Mouse (Mus musculus): ENCODE results near the gene Tsnax. TPM values are rescaled to one million over a fixed set of nuclear protein-coding genes. Genes with fewer than 3 reads are reported as not detected.
A peak's percentile ranks its signal among the peaks of the same experiment; 100 is the strongest.

The Tsnax gene
- polyA plus RNA-seq, 1 experiment = 15.0 TPM

DNA sequence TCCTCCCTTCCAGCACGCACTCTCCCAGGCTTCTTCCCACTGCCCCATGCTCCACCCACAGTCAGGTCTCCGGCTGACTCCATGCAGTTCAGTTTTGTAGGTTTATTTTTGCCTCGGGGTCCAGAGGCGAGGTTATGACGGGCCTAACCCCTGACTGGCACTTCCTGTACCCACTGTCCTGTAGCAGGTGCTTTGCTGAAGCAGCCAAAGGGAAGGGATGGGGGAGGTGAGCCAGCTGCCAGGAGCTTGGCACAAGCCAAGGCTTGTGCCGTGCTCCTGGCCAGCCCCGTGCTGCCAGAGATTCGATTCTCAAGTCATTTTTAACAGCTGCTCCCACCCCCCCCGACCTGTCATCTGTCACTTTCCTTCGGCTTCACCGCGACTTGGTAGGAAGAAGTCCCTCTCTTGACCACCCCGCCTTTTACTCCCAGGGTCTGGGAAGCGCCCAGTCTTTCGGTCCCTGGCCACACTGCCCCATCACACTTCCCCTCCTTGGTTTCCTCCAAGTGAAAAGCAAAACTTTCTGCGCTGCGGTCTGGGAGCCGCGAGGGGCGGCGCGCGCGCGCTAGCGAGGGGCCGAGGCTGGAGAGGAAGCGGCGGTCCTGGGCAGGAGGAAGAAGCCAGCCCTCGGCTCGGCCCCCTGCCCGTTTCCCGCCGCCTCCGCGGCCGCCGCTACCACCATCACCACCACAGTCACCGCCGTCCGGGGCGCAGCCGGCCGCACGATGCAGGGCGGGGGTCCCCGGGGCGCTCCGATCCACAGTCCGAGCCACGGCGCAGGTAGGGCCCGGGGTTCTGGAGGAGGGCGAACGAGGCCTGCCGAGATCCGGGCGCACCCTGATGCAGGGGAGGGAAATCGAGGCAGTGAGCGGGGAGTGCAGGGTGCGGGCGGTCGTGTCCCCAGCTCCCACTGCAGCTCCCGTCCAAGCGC lies 41.0 kb downstream of the Tsnax start, which contains the start of gene Disc1:
Disc1 (plus strand) TSS at position 691 of the 931 bp plus-strand sequence.
- TF ChIP-seq FLI1 (IDR thresholded peaks at IDR 0.05; ENCODE audit: low read length) = no peak
- TF ChIP-seq GATA1 (IDR thresholded peaks at IDR 0.05; ENCODE audit: borderline replicate concordance, low read length) = no peak
- Histone ChIP-seq H3K36me3 (replicated peaks; ENCODE audit: low read length) (no peaks in the 10 kb centered on the region), H3K4me3 (replicated peaks) (peak within 1 kb of the TSS; percentile 91), H3K27me3 (replicated peaks) (peaks cover 69% of the 10 kb centered on the region), H3K4me1 (peaks cover 18% of the 10 kb centered on the region), H3K9me3 (peaks cover 10% of the 10 kb centered on the region)

DNA sequence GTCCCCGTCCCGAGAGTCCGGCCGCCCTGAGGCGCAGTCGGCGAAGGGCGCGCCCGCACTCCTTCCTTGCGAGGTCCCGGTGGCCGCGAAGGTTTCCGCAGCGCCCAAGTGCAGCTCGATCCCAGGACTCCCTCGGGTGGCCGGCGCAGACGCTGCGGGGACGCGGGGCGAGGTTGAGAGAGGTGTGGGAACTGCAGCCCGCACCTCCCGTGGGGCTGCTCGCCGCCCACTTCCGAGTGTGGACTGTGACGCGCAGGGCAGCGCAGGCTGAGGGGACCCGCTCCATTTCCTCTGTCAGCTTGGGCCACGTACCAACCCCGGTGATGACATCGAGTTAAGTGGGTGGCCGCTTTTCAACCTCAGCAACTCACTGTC lies 41.6 kb downstream of the Tsnax start:
- no peaks in the 10 kb centered on the region for H3K36me3 ChIP-seq (replicated peaks; ENCODE audit: low read length)
- TF ChIP-seq FLI1 (IDR thresholded peaks at IDR 0.05; ENCODE audit: low read length) = no peak
- TF ChIP-seq GATA1 (IDR thresholded peaks at IDR 0.05; ENCODE audit: borderline replicate concordance, low read length) = no peak
- H3K27me3 ChIP-seq (replicated peaks) = peaks cover 68% of the 10 kb centered on the region
- H3K4me1 ChIP-seq = peaks cover 22% of the 10 kb centered on the region
- peaks cover 10% of the 10 kb centered on the region for H3K9me3 ChIP-seq
- H3K4me3 ChIP-seq (replicated peaks) = peak overlapping the region; percentile 91

DNA sequence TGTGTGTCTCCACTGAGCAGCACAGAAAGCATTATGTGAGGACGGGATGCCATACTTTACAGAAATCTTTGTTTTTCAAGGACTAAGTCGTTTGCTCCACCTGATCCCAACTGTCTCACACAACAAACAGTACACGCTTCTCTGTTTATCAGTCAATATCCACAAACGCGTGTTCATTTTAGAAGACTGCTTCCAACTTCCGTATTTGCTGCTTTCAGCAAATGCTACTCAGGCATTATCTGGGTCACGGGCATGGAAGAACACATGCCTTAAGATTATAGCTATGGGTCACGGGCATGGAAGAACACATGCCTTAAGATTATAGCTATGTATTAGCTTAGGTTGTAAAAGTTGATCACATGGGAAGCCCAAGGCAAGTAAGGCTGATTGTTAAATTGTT lies 48.1 kb downstream of the Tsnax start:
- Histone ChIP-seq H3K36me3 (replicated peaks; ENCODE audit: low read length) (no peaks in the 10 kb centered on the region), H3K27me3 (replicated peaks) (peaks cover 21% of the 10 kb centered on the region), H3K4me3 (replicated peaks) (no peak overlapping the region), H3K9me3 (no peaks in the 10 kb centered on the region), H3K4me1 (peaks cover 8% of the 10 kb centered on the region; the same call in 1 of the 2 replicates)
- TF ChIP-seq GATA1 (IDR thresholded peaks at IDR 0.05; ENCODE audit: borderline replicate concordance, low read length) (no peak), FLI1 (IDR thresholded peaks at IDR 0.05; ENCODE audit: low read length) (no peak)

DNA sequence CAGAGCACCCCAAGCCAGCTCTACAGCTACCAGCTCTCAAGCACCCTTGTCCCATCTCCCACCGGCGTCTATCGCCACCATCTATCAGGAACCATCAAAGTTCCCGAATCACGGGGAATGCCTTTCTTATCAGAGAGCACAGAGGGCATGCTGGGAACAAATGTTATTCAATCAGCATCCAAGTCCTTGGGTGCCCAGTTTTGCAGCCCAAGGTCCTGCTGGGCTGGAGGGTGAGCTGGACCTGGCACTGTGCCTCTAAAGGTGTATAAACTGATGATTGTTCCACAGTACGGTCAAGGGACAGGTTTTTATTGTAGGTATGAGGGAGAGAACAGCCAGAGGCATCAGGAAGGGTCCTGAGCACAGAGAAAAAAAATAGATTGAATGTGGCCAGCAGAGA lies 52.8 kb downstream of the Tsnax start:
- TF ChIP-seq FLI1 (IDR thresholded peaks at IDR 0.05; ENCODE audit: low read length) = no peak
- no peak for TF ChIP-seq GATA1 (IDR thresholded peaks at IDR 0.05; ENCODE audit: borderline replicate concordance, low read length)
- no peaks in the 10 kb centered on the region for H3K9me3 ChIP-seq
- peaks cover 19% of the 10 kb centered on the region for H3K27me3 ChIP-seq (replicated peaks)
- peaks cover 26% of the 10 kb centered on the region for H3K4me1 ChIP-seq
- H3K36me3 ChIP-seq (replicated peaks; ENCODE audit: low read length) = no peaks in the 10 kb centered on the region
- H3K4me3 ChIP-seq (replicated peaks) = no peak overlapping the region

DNA sequence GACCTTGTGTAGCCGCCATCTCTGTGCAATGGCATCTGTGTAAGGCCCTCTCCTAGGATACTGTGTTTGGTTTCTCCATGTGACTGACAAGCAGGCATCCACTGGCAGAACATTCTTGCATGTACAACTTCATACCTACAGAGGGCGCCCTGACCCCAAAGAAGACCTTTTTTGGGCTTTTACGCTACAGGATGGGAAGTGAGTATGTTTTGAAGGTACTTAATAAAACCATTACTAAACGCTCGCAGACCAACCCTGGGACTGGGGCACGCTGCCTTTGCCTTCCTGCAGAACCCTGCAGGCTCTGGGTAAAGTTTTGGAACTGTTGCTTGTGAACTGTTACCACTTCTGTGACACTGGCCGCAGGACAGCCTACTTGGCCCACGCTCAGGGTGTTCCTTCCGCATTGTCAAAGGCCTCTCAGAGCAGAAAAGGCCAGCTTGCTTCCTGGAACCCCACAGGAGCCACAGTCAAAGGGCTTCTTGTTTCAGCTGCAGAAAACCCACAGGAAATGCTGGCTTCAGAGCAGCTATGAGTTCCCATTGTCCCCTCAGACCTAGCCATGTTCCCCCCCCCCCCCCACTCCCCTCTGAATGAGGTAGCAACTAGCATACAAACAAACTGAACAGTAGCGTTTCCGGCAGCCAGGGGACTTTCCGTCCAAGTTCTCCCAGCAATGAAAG lies 54.3 kb downstream of the Tsnax start:
- H3K4me3 ChIP-seq (replicated peaks) = peak overlapping the region; percentile 81
- no peaks in the 10 kb centered on the region for H3K9me3 ChIP-seq
- H3K36me3 ChIP-seq (replicated peaks; ENCODE audit: low read length) = no peaks in the 10 kb centered on the region
- peaks cover 13% of the 10 kb centered on the region for H3K27me3 ChIP-seq (replicated peaks)
- peaks cover 26% of the 10 kb centered on the region for H3K4me1 ChIP-seq
- TF ChIP-seq FLI1 (IDR thresholded peaks at IDR 0.05; ENCODE audit: low read length) (no peak), GATA1 (IDR thresholded peaks at IDR 0.05; ENCODE audit: borderline replicate concordance, low read length) (no peak)

DNA sequence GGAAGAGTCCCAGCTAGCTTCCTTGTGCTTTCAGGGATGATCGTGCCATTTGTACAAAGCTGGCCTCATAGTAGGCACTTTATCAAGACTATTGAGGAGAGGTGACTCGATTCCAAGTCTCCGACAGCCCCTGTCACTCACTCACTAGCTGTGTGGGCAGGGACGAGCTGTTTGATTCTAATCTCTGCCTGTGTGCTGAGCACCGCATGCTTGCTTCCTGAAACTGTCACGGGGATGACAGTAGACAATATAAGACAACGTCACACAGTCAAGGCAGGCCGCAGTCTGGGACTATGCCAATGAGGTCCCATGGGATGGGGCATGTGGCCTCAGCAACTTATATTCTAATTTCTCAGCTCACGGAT lies 54.8 kb downstream of the Tsnax start:
- TF ChIP-seq FLI1 (IDR thresholded peaks at IDR 0.05; ENCODE audit: low read length) (no peak), GATA1 (IDR thresholded peaks at IDR 0.05; ENCODE audit: borderline replicate concordance, low read length) (0 out of 3 replicates have a peak, but pooled peaks have one; percentile 10)
- Histone ChIP-seq H3K4me3 (replicated peaks) (peak overlapping the region; percentile 81), H3K36me3 (replicated peaks; ENCODE audit: low read length) (no peaks in the 10 kb centered on the region), H3K9me3 (no peaks in the 10 kb centered on the region), H3K4me1 (peaks cover 31% of the 10 kb centered on the region), H3K27me3 (replicated peaks) (peaks cover 13% of the 10 kb centered on the region)

DNA sequence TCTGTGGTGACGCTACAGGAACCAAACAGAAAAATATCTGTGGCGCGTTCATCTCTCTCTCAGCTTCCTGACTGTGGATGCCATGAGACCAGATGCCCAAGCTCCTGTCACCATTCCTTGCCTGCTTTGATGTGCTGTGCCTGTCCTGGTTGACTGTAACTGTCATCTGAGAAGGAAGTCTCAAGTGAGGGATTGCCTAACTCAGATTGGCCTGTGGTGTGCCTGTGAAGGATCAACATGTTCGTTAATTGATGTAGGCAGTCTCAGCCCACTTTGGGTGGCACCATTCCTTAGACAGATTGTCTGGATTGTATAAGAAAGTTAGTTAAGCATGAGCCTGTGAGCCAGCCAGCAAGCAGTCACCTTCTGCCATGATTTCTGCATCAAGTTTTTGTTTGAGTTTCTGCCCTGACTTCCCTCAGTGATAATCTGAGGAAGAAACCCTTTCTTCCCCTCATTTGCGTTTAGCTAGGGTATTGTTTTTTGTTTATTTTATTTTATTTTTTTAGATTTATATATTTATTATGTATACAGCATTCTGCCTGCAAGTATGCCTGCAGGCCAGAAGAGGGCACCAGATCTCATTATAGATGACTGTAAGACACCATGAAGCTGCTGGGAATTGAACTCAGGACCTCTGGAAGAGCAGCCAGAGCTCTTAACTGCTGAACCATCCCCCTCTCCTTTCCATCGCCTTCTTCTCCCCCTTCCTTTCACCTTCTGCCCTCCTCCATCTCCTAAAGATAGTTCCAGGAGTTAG lies 55.5 kb downstream of the Tsnax start:
- no peaks in the 10 kb centered on the region for H3K36me3 ChIP-seq (replicated peaks; ENCODE audit: low read length)
- peaks cover 16% of the 10 kb centered on the region for H3K27me3 ChIP-seq (replicated peaks)
- H3K4me3 ChIP-seq (replicated peaks) = peak overlapping the region; percentile 81
- no peaks in the 10 kb centered on the region for H3K9me3 ChIP-seq
- H3K4me1 ChIP-seq = peaks cover 36% of the 10 kb centered on the region
- TF ChIP-seq GATA1 (IDR thresholded peaks at IDR 0.05; ENCODE audit: borderline replicate concordance, low read length) (no peak), FLI1 (IDR thresholded peaks at IDR 0.05; ENCODE audit: low read length) (no peak)

DNA sequence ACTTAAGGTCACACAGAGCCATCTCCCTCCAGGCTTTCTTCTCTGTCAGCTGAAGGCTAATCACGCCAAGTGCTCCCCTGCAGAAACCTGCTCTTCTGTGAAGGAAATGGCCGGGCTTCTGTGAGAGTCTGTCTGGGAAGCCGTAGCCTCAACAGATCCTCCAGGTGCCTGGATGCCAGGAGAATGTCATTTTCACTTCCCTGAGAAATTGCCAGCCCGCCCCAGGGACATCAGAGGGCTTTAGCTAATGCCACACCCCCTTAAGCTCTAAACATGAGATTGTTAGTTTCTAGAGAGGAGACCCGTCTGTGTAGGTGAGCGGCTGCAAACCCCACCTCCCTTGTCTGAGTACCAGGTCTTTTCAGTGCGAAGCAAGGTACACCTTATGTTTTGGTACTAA lies 56.5 kb downstream of the Tsnax start:
- TF ChIP-seq FLI1 (IDR thresholded peaks at IDR 0.05; ENCODE audit: low read length) (no peak), GATA1 (IDR thresholded peaks at IDR 0.05; ENCODE audit: borderline replicate concordance, low read length) (no peak)
- Histone ChIP-seq H3K4me1 (peaks cover 39% of the 10 kb centered on the region), H3K4me3 (replicated peaks) (no peak overlapping the region), H3K9me3 (no peaks in the 10 kb centered on the region), H3K36me3 (replicated peaks; ENCODE audit: low read length) (no peaks in the 10 kb centered on the region), H3K27me3 (replicated peaks) (peaks cover 20% of the 10 kb centered on the region)

DNA sequence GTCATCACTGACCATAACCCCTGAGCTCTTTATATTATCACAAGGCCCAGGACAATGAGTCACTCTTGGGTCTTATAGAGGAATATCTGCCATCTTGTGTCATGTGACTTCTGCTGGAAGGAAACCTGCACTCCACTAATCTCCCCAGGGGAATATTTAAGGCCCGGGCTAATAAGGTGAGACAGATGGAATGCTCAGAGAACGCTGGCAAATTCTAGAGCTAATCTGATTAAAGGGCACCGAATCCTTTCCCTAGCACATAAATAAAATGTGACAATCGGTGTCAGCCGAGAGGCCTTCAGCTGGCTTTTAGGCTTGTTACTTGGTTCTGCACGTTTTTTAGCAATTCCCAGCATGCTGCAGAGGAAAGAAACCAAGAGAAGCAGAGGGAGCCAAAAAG lies 56.9 kb downstream of the Tsnax start:
- Histone ChIP-seq H3K27me3 (replicated peaks) (peaks cover 24% of the 10 kb centered on the region), H3K9me3 (no peaks in the 10 kb centered on the region), H3K4me3 (replicated peaks) (no peak overlapping the region), H3K36me3 (replicated peaks; ENCODE audit: low read length) (no peaks in the 10 kb centered on the region), H3K4me1 (peaks cover 42% of the 10 kb centered on the region)
- TF ChIP-seq GATA1 (IDR thresholded peaks at IDR 0.05; ENCODE audit: borderline replicate concordance, low read length) = no peak
- no peak for TF ChIP-seq FLI1 (IDR thresholded peaks at IDR 0.05; ENCODE audit: low read length)
